ENCODE assay signal across 16 mouse cellular contexts in the genomic region with DNA sequence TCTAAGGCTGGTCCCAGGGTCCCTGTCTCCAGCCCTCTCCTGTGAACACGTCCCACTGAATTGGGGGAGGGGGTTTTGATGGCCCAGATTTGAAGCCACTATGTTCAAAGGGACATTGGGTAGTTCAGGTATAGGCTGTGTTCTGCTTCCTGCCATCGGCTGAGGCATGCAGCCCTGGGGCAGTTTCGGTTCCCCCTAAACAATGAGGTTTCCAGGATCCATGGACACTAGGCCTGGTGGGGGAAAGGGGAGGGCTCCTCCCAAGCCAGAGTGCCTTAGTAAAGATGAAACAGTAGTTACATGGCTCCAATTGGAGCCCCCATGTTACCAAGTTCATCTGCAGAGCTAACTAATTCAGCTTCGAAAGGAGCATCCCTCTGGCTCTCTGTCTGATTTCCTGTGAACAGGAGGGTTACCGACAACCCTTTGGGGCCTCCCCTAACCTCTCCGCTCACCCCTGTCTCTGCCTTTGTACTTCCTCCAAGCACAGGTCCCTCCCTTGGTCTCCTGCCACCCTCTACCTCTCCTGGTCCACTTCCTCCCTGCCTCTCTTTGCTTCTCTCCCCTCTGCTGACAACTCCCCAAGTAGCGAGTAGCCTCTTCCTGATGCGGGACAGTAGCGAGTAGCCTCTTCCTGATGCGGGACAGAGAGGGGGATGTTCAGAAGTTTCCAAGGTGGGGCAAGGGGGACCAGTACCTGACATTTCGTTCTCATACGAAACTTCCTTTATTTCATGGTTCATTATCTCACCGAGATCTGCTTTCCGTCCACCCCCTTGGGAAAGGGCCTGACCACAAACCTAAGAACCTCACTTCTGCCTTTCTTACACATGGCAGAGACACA.
DNase-seq lines count a peak whose midpoint lies in the region; ATAC-seq lines count a peak whose summit lies in the region.
"Had no signal": no experiment of that assay in that cellular context is flagged by ENCODE, and none has a peak within 500 bp of the region (broad histone marks: within the 10 kb centered on the region; RNA-seq: fewer than 3 reads in every experiment).

No protein-coding gene starts in this region.

- H3K4me3 ChIP-seq in heart, embryonic 15.5 days = no peak overlapping the region
- H3K4me3 ChIP-seq: limb, embryonic 12.5 days; midbrain, embryonic 15.5 days had no signal

- no peak for ATAC-seq in heart, embryonic 15.5 days (replicated peaks; ENCODE audit: insufficient number of reproducible peaks, insufficient read depth, low FRiP score, low read depth)
- ATAC-seq in erythroid progenitor cell, adult 5-6 weeks (replicated peaks; ENCODE audit: low FRiP score, poor library complexity, severe bottlenecking) = 0 out of 2 replicates have a peak, but pooled peaks have one; percentile 35
- peak; percentile 70 for ATAC-seq in monocyte, adult 5-6 weeks (replicated peaks; ENCODE audit: insufficient number of reproducible peaks, low FRiP score, low TSS enrichment, poor library complexity, severe bottlenecking)
- ATAC-seq: forebrain, embryonic 16.5 days; midbrain, embryonic 15.5 days had no signal

- 77% methylated on average over 14 of the region's 14 CpGs for WGBS in heart, embryonic 15.5 days

- no peaks in the 10 kb centered on the region for H3K9me3 ChIP-seq in heart, embryonic 15.5 days (replicated peaks)
- H3K9me3 ChIP-seq: limb, embryonic 12.5 days; midbrain, embryonic 15.5 days had no signal

- H3K4me2 ChIP-seq in heart, embryonic 15.5 days = peak overlapping the region; percentile 6; the same call in 1 of the 2 replicates
- H3K4me2 ChIP-seq: limb, embryonic 12.5 days; midbrain, embryonic 15.5 days had no signal

- no peaks in the 10 kb centered on the region for H3K27me3 ChIP-seq in heart, embryonic 15.5 days
- H3K27me3 ChIP-seq: limb, embryonic 12.5 days; midbrain, embryonic 15.5 days had no signal

- DNase-seq in heart, postnatal 25 days (ENCODE audit: low spot score) = no peak
- peak; percentile 69 for DNase-seq in thymus, postnatal 14 days
- no peak for DNase-seq in gastrocnemius, postnatal 14 days
- no peak for DNase-seq in left cerebral cortex, postnatal 14 days (ENCODE audit: low spot score in 2 of 2)
- no peak for DNase-seq in cerebellum, adult 11-12 months
- DNase-seq: adrenal gland, adult 2 months; embryo, embryonic 11 days; heart, postnatal 10 days; kidney, postnatal 10 days; right cerebral cortex, adult 18-20 months had no signal

- H3K9ac ChIP-seq in heart, embryonic 15.5 days = no peak overlapping the region
- H3K9ac ChIP-seq: limb, embryonic 12.5 days; midbrain, embryonic 15.5 days had no signal

- peaks cover 46% of the 10 kb centered on the region for H3K4me1 ChIP-seq in heart, embryonic 15.5 days (replicated peaks)

- H3K36me3 ChIP-seq in heart, embryonic 15.5 days = no peaks in the 10 kb centered on the region
- H3K36me3 ChIP-seq: limb, embryonic 12.5 days had no signal

- intact Hi-C loops in heart, postnatal 25 days (cut with DNase I) = no loop called here
- intact Hi-C loops in gastrocnemius, postnatal 14 days (cut with DNase I; ENCODE audit: low total_unique reads) = no loop called here
- intact Hi-C loops in left cerebral cortex, postnatal 14 days (cut with DNase I) = loop anchor here (5.0 kb wide), 1 partner anchor 114 kb away; a partner anchor contains a TSS

- no peak overlapping the region for H3K27ac ChIP-seq in heart, embryonic 15.5 days
- H3K27ac ChIP-seq: limb, embryonic 12.5 days; midbrain, embryonic 15.5 days had no signal
